Mouse (Mus musculus): ENCODE measurements around the gene Ep400.

Gene Ep400

GRCm38 (mm10) chr5:110664041-110664440, 106.5 kb downstream of the Ep400 start:
- DNase-seq: no peak

DNA sequence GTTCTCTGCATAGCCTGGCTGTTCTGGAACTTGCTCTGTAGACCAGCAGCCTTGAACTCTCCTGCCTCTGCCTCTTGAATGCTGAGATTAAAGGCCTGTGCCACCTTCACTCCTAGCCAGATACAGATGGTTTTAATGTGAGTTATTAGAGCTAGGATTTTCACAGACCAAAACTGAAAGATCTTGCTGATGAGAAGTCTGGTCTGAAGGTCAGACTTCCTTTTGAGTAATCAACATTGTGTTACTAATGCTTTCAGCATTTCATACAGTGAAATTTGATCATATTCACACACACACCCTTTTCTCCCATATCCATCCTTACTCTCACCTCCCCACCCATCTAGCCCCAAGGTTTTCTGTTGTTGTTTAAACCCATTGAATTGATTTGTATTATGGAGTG, 110.8 kb downstream of the Ep400 start:
- DNase-seq: no peak

DNA sequence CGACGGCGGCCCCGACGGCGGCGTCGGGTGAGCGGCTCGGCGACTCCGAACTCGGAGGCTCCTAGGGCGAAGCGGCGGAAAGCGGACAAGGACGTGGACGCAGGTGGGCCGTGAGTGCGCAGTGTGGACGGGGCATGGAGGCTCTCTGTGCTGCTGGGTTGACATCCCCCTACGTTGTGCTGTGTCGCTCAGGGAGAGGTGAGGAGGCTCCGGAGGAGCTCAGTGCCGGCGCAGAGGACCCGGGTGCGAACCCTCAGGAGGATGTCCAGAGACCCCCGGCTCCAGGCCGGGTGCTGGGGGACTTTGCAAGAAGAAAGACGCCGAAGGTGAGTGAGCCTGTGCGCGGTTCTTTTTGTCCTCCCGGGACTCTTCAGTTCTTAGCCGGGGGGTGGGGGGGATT, 116.8 kb downstream of the Ep400 start:
- DNase-seq: no peak

DNA sequence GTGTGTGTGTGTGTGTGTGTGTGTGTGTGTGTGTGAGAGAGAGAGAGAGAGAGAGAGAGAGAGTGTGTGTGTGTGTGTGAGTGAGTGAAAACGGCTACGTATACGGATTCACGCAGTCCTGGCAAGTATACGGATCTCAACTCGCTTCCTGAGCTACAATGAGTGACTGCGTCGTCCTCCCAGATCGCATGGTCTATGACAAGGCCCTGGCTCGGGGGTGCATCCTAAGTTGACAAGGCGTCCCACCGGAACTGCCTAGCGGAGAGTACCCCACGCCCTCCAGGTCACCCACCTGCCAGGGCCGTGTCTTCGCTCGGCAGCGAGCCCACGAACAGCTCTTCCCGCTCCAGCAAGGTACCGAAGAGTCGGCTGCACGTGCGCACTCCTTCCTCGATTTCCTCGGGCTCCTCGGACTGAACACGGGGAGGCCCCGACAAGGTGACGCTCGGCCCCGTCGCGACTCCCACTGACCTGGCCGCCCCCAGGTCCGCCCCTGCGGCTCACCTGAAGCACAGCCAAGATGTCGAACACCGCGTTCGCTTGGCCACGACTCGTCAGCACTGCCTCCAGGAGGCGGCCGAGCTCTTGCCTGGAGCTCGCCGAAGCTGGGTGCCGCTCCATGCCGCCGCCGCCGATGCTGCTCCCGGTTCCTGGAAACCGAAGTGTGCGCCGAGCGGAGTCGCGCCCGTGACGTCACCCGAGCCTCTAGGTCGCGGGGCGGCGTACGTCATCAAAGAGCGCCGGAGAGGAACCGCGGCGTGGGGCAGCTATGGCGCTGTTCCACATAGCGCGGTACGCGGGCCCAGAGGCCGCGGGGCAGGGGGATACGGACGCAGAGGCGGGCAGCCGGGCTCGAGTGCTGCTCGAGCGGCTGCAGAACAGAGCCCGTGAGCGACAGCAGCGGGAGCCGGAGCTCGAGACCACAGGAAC, 117.5 kb downstream of the Ep400 start, which contains the start of the genes Noc4l and Ddx51:
Gene Noc4l (minus strand): TSS at position 699 of the 930 bp plus-strand sequence.
Gene Ddx51 (plus strand): TSS at position 733 of the 930 bp plus-strand sequence.
- peak; percentile 97 for DNase-seq

DNA sequence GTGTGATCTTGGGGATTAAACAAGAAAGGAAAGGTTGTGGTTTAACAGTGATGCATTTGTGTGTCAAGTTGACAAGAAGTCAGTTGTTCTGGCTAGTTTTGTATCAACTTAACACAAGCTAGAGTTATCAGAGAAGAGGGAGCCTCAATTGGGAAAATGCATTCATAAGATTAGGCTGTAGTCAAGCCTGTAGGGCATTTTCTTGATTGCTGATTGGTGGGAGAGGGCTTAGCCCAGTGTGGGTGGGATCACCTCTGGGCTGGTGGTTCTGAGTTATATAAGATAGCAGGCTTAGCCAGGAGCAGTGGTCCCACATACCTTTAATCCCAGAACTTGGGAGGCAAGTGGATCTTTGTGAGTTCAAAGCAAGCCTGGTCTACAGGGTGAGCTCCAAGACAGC, 124.1 kb downstream of the Ep400 start:
- no peak for DNase-seq

- DNase-seq: peak; percentile 84
Measured at GRCm38 (mm10) chr5:110639459-110639858, 131.1 kb downstream of the Ep400 start.

DNA sequence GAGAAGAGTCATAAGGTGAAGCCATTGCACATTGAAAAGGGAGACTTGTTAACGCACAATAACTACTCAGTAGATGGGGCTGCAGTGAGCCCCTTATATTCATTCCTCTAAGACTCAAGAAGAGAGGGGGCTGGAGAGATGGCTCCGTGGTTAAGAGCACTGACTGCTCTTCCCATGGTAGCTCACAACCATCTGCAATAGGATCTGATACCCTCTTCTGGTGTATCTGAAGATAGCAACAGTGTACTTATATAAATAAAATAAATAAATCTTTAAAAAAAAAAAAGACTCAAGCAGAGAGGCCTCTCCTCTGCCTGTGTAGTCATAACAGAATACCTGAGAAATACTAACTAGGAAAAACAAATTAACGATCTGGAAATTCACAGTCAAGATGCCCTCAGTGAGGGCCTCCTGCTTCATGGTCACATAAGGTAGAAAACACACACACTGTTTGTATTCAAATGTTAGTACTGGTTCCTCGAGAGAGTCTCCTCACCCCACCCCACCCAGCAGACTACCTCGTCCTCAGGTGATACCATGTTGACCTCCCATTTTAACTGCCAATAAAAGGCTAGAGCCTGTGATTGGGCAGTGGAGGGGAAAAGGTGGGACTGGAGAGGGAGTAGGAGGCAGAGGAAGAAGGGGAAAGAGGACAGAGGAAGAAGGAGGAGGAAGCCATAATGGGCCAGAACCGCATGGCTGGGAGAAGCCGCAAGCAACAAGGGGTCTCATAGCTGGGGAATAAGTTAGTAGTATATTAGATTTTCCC, 132.0 kb downstream of the Ep400 start:
- no peak for DNase-seq

- peak; percentile 64 for DNase-seq
Measured at GRCm38 (mm10) chr5:110635951-110636707, 134.4 kb downstream of the Ep400 start.

DNA sequence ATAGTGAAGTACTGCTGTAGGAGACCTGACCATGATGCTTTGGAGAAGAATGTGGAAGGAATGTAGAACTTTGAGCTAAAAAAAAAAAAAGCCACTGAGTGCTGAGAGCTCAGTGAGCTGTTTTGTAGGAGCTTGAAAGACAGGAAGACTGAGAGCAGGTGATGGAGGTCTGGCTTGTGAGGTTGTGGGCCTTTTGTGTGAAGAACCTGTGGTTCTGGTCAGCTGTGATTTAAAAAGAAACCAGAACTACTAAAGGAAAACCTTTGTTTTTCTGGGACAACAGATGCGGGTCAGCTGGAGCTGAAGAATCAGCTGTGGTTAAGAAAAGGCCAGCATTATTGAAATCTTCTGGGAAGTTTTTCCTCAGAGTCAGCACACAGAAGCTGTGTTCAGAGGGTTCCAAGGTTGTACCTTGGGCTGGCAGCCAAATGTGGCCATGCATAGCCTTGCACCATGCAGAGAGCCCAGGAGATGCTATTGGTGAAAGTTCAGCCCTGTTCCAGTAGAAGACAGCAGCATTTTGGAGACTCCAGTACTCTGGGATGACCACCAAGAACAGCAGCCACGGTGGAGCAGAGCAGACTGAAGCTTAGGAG, 140.9 kb downstream of the Ep400 start:
- no peak for DNase-seq

DNA sequence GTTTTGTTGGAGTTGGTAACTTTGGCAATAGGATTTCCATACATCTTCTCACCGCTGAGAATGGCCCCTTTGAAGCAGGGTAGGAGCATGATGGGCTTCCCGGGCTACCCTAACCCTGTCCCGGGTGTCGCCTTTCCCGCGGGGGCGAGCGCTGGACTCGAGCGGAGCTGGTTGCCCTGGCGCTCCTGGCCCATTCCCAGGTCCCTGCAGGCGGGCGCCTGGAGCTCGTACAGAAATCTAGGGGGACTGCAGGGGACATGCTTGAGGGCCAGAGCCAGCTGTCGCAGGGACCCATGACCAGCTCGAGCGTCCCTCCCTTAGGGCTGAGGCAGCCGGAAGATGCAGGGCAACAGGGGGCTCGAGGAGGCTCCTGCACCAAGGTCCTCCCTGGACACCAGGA, 142.4 kb downstream of the Ep400 start:
- DNase-seq: peak; percentile 12

- no peak for DNase-seq
Measured at GRCm38 (mm10) chr5:110627351-110627750, 143.2 kb downstream of the Ep400 start.

GRCm38 (mm10) chr5:110624319-110624718, 146.2 kb downstream of the Ep400 start:
- DNase-seq: no peak

DNA sequence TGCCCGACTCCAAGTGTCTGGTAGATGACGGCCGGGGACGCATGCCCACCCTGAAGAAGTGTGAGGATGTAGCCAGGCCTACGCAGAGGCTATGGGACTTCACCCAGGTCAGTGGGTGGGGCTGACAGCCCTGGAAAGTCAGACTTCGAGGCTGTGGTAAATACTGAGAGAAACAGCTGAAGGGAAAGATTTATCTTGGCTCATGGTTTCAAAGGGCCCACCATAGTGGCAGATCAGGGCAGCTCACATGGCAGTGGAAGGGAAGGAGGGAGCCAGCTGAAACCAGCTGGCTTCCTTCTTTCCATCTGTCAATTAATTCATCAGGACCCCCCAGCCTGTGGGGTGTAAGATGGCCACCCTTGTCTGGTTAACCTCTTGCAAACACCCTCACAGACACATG, 151.3 kb downstream of the Ep400 start:
- no peak for DNase-seq

Measured in retina, postnatal 1 day (tissue).